Mouse (Mus musculus): ENCODE data around the gene Hoxa5. TPM values are rescaled to one million over a fixed set of nuclear protein-coding genes. Genes with fewer than 3 reads are reported as not detected.

Hoxa5 gene
- polyA plus RNA-seq, 1 experiment from 2014 or later = not detected

DNA sequence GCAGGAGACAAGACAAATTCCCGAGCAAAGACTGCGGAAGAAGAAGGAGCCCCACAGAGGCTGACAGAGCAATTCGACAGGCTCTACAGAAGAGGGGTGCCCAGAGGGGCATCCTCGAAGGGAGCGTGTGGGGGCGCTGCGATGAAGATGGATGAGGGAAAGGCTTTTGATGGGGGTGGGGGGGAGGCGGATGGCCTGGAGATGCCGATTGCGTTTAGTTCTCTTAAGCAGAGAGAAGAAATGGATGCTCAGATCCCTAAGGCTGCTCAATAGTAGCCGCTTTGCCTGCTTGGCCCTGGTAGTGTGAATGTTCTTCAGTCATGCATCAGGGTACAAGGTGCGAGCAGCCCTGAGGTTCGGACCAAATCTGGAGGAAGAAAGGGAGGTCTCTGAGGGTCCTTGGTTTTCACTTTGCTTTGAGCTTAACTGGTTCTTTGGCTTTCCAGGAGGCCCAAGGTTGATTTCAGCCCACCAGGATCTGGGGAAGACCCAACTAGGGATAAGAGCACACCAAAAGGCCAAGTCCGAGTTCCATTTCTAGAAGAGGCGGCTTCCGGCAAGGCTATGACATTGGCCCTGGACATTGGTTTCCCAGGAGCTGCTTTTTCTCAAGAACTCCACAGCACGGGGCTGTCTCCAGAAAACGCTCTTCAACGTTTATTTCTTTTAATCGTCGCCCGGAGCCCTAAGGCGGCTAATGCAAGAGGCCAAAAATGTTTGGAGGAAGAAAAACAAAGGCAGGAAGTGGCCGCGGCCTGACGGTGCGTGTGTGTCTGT lies 44.4 kb upstream of the Hoxa5 start:
- under 1% methylated on average over 27 of the region's 27 CpGs for WGBS
- no peak overlapping the region for H3K4me2 ChIP-seq (ENCODE audit: low read length)
- H3K27ac ChIP-seq (ENCODE audit: low read depth, low read length) = no peak overlapping the region
- ATAC-seq (no peak), DNase-seq (ENCODE audit: low spot score) (no peak)
- H3K4me3 ChIP-seq (ENCODE audit: low read depth, low read length) = no peak overlapping the region
- peaks cover 98% of the 10 kb centered on the region for H3K27me3 ChIP-seq (replicated peaks; ENCODE audit: control insufficient read depth, insufficient read depth, low read length)
- no peaks in the 10 kb centered on the region for H3K9me3 ChIP-seq (replicated peaks; ENCODE audit: control insufficient read depth, low read length)
- no peaks in the 10 kb centered on the region for H3K36me3 ChIP-seq (ENCODE audit: control insufficient read depth, insufficient read depth, low read length)
- no peak overlapping the region for H3K9ac ChIP-seq (ENCODE audit: low read length)
- H3K4me1 ChIP-seq (ENCODE audit: control insufficient read depth, insufficient read depth, low read length) = no peaks in the 10 kb centered on the region

DNA sequence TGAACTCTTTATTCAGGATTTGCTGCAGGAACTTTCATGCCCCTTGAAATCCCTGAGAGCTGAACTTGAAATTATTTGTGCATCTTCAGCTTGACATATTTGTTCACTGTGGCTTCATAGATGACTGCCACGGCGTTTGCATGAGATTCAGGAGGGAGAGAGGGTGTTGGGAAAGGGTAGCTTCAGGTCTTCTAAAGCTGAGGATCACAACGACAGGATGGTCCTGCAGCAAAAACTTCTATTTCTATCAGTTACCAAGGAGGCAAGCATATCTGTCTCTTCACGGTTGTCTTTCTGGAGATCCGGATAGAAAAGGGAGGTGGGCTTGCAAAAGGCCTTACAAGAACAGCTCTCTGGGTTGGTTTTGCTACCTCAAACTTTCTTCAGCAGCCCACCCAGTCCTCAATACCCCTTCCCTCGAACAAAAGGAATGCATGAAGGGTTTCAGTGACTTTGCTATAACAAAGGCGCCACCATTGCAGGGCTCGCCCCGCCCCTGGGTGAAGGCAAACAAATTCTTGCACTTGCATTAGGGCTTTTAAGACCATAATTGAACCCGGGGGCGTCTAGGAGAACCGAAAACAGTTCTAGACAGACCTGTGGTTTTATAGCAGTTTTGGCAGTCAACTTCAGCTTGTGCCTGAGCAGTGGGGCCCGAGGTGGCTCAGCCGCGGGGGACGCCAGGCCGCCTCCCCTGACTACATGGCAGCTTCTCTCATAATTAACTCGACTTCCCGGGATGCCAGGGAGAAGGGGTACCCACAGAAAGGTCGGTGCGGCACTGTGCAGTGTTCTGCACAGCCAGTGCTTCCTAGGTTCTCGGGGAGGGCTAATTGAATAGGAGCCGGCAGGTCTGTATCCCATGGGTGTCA lies 43.6 kb upstream of the Hoxa5 start:
- H3K4me3 ChIP-seq (ENCODE audit: low read depth, low read length) = no peak overlapping the region
- ATAC-seq = no peak
- no peak overlapping the region for H3K27ac ChIP-seq (ENCODE audit: low read depth, low read length)
- DNase-seq (ENCODE audit: low spot score) = no peak
- H3K4me2 ChIP-seq (ENCODE audit: low read length) = no peak overlapping the region
- H3K9ac ChIP-seq (ENCODE audit: low read length) = no peak overlapping the region
- H3K4me1 ChIP-seq (ENCODE audit: control insufficient read depth, insufficient read depth, low read length) = no peaks in the 10 kb centered on the region
- H3K9me3 ChIP-seq (replicated peaks; ENCODE audit: control insufficient read depth, low read length) = no peaks in the 10 kb centered on the region
- WGBS = 1% methylated on average over 23 of the region's 23 CpGs
- peaks cover 98% of the 10 kb centered on the region for H3K27me3 ChIP-seq (replicated peaks; ENCODE audit: control insufficient read depth, insufficient read depth, low read length)
- H3K36me3 ChIP-seq (ENCODE audit: control insufficient read depth, insufficient read depth, low read length) = no peaks in the 10 kb centered on the region

DNA sequence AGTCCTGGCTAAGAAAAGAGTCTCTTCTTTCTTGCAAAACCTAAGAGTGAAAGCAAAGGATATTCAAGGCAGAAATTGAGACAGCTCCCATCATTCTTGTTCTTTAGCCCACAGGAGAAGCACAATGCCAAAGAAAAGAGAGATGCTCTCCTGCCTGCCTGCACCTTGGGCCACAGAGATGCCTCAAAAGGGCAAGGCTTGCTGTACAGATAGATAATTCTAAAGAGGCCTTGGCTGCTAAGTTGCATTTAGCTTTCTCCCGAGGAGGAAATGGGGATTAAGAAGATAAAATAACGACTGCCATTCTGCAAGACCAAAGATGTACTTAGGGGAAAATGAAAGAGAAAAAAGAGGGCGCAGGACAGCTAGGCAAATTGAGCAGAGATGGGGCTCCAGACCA lies 42.5 kb upstream of the Hoxa5 start:
- H3K4me1 ChIP-seq (ENCODE audit: control insufficient read depth, insufficient read depth, low read length) = no peaks in the 10 kb centered on the region
- no peak overlapping the region for H3K27ac ChIP-seq (ENCODE audit: low read depth, low read length)
- H3K4me3 ChIP-seq (ENCODE audit: low read depth, low read length) = no peak overlapping the region
- H3K9me3 ChIP-seq (replicated peaks; ENCODE audit: control insufficient read depth, low read length) = no peaks in the 10 kb centered on the region
- peaks cover 98% of the 10 kb centered on the region for H3K27me3 ChIP-seq (replicated peaks; ENCODE audit: control insufficient read depth, insufficient read depth, low read length)
- H3K9ac ChIP-seq (ENCODE audit: low read length) = no peak overlapping the region
- H3K36me3 ChIP-seq (ENCODE audit: control insufficient read depth, insufficient read depth, low read length) = no peaks in the 10 kb centered on the region
- H3K4me2 ChIP-seq (ENCODE audit: low read length) = no peak overlapping the region
- ATAC-seq = no peak
- 4% methylated on average over 3 of the region's 3 CpGs for WGBS
- DNase-seq (ENCODE audit: low spot score) = no peak

DNA sequence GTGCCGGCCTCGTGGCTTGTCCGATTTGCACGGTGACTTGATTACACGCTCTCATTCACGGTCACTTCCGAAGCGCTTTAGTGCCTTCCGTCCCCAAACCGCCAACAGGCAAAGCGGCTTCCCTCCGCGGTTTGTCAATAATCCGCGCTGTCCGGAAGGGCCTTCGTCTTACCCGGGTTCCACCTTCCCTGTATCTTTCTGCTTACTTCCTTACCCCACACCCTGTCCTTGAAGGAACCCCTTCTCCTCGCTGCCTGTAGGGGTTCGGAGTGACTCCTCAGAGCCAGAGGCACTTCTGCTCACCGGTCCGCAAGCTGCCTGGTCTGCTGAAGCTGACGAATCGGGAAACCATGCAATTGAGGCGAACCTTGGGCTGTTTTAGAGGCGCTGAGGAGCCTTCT lies 42.0 kb upstream of the Hoxa5 start:
- Histone ChIP-seq H3K4me2 (ENCODE audit: low read length) (no peak overlapping the region), H3K9me3 (replicated peaks; ENCODE audit: control insufficient read depth, low read length) (no peaks in the 10 kb centered on the region), H3K9ac (ENCODE audit: low read length) (no peak overlapping the region), H3K36me3 (ENCODE audit: control insufficient read depth, insufficient read depth, low read length) (no peaks in the 10 kb centered on the region), H3K27ac (ENCODE audit: low read depth, low read length) (no peak overlapping the region), H3K4me3 (ENCODE audit: low read depth, low read length) (no peak overlapping the region), H3K27me3 (replicated peaks; ENCODE audit: control insufficient read depth, insufficient read depth, low read length) (peaks cover 98% of the 10 kb centered on the region), H3K4me1 (ENCODE audit: control insufficient read depth, insufficient read depth, low read length) (no peaks in the 10 kb centered on the region)
- DNase-seq (ENCODE audit: low spot score) = no peak
- 0% methylated on average over 26 of the region's 26 CpGs for WGBS
- no peak for ATAC-seq

DNA sequence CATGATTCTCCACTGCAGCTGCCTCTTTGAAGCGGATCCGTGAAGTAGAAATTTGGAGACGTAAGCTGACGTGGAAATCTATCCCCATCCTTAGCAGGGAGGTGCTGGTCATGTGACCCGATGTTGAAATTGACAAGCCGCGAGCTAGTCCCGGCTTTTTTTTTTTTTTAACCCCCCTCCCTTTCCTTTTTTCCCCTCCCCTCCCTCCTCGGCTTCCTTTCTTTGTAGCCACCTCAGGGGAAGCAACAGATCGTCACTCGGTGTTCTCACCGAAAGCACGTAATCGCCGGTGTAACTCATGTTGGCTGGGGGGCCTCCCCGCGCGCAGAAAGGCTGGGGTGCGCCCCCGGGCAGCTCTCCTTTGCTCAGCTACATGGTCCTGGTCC lies 41.4 kb upstream of the Hoxa5 start, which contains the start of gene Hoxa11:
Hoxa11 (minus strand) TSS at position 54 of the 386 bp plus-strand sequence.
- no peak for ATAC-seq
- H3K4me2 ChIP-seq (ENCODE audit: low read length) = no peak within 1 kb of the TSS
- H3K36me3 ChIP-seq (ENCODE audit: control insufficient read depth, insufficient read depth, low read length) = no peaks in the 10 kb centered on the region
- H3K4me1 ChIP-seq (ENCODE audit: control insufficient read depth, insufficient read depth, low read length) = no peaks in the 10 kb centered on the region
- no peak within 1 kb of the TSS for H3K27ac ChIP-seq (ENCODE audit: low read depth, low read length)
- 2% methylated on average over 20 of the region's 20 CpGs for WGBS
- no peaks in the 10 kb centered on the region for H3K9me3 ChIP-seq (replicated peaks; ENCODE audit: control insufficient read depth, low read length)
- peaks cover 98% of the 10 kb centered on the region for H3K27me3 ChIP-seq (replicated peaks; ENCODE audit: control insufficient read depth, insufficient read depth, low read length)
- H3K4me3 ChIP-seq (ENCODE audit: low read depth, low read length) = no peak within 1 kb of the TSS
- no peak within 1 kb of the TSS for H3K9ac ChIP-seq (ENCODE audit: low read length)
- DNase-seq (ENCODE audit: low spot score) = no peak

DNA sequence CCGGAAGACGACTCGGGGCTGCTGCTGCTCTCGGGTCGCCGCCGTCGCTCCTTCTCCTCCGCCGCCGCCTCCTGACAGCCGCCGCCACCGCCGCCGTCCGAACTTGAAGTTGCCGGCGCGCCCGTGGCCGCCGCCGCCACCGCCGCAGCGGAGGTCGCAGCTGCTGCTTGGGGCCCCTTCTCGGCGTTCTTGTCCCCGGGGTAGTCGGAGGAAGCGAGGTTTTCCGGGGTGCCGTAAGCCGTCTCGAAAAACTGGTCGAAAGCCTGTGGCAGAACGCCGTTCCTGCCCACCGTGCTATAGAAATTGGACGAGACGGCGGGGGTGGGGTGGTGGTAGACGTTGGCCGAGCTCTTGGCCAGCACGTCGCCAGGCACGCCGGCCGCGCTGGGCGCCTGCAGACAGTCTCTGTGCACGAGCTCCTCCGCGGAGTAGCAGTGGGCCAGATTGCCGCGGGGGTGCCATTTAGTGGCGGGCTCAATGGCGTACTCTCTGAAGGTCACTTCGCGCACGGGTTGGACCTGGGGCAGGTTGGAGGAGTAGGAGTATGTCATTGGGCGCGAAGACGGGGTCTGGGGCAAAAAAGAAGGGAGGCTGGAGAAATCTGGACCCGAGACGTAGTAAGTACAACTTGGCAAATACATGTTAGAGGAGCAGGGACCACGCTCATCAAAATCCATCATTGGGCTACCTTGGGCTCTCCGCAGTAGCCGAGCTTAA lies 40.8 kb upstream of the Hoxa5 start:
- WGBS = under 1% methylated on average over 71 of the region's 71 CpGs

DNA sequence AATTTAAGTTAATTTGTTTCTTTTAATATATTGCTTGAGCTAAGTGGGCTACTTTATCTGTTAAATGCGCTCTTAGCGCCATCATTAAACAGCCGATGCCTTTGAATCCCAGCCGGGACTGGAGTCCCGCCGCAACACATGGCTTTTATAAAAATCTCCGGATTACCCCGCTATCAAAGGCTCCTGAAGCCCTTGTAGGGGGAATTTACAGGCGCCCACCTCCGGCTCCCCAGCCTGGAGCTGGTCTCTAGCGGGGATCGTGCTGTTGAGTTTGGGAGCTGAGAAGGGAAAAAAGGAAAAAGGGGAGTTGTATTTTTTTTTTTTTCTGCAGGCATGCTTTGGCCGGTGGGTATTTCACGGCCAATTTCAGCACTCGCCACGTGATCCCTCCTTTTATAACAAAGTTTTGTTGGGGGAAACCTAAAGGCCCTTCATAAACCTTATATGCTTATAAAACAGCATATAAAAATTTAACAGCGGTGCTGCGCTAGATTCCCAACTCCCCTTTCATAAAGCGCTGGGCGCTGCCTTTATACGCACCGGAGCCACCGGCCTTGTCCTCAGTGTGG lies 40.2 kb upstream of the Hoxa5 start:
- ATAC-seq = no peak
- Histone ChIP-seq H3K9me3 (replicated peaks; ENCODE audit: control insufficient read depth, low read length) (no peaks in the 10 kb centered on the region), H3K36me3 (ENCODE audit: control insufficient read depth, insufficient read depth, low read length) (no peaks in the 10 kb centered on the region), H3K4me1 (ENCODE audit: control insufficient read depth, insufficient read depth, low read length) (no peaks in the 10 kb centered on the region), H3K27ac (ENCODE audit: low read depth, low read length) (no peak overlapping the region), H3K9ac (ENCODE audit: low read length) (no peak overlapping the region), H3K4me2 (ENCODE audit: low read length) (no peak overlapping the region), H3K4me3 (ENCODE audit: low read depth, low read length) (no peak overlapping the region), H3K27me3 (replicated peaks; ENCODE audit: control insufficient read depth, insufficient read depth, low read length) (peaks cover 98% of the 10 kb centered on the region)
- no peak for DNase-seq (ENCODE audit: low spot score)
- WGBS = 2% methylated on average over 23 of the region's 23 CpGs

More for the DNA sequence above, 40.8 kb upstream of the Hoxa5 start:
- H3K9ac ChIP-seq (ENCODE audit: low read length) = no peak overlapping the region
- no peak overlapping the region for H3K4me2 ChIP-seq (ENCODE audit: low read length)
- H3K4me3 ChIP-seq (ENCODE audit: low read depth, low read length) = no peak overlapping the region
- H3K9me3 ChIP-seq (replicated peaks; ENCODE audit: control insufficient read depth, low read length) = no peaks in the 10 kb centered on the region
- no peaks in the 10 kb centered on the region for H3K4me1 ChIP-seq (ENCODE audit: control insufficient read depth, insufficient read depth, low read length)
- H3K27ac ChIP-seq (ENCODE audit: low read depth, low read length) = no peak overlapping the region
- ATAC-seq = no peak
- DNase-seq (ENCODE audit: low spot score) = no peak
- no peaks in the 10 kb centered on the region for H3K36me3 ChIP-seq (ENCODE audit: control insufficient read depth, insufficient read depth, low read length)
- H3K27me3 ChIP-seq (replicated peaks; ENCODE audit: control insufficient read depth, insufficient read depth, low read length) = peaks cover 98% of the 10 kb centered on the region

DNA sequence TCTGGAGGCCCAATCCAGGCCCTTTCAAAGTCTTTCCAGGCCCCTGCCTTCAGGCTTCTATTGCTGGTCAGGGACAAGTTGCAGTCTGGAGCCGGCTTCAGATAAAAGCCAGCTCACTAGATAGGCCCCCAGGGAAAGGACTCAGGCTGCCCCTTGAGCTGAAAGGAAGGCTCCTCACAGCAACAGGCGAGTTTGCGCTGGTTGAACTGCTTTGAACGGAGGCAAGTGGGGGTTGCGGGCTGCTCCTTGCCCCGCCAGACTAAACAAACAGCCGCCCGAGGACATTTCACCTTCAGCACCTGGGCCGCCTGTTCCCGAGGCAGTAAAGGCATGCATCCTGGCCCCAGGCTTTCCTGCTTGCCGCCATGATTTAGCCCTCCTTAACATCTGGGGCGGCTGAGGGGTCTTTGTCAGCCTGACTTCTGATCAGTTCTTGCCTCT lies 39.3 kb upstream of the Hoxa5 start:
- H3K4me1 ChIP-seq (ENCODE audit: control insufficient read depth, insufficient read depth, low read length) = no peaks in the 10 kb centered on the region
- no peak overlapping the region for H3K9ac ChIP-seq (ENCODE audit: low read length)
- DNase-seq (ENCODE audit: low spot score) (no peak), ATAC-seq (no peak)
- WGBS = under 1% methylated on average over 12 of the region's 12 CpGs
- H3K36me3 ChIP-seq (ENCODE audit: control insufficient read depth, insufficient read depth, low read length) = no peaks in the 10 kb centered on the region
- no peaks in the 10 kb centered on the region for H3K9me3 ChIP-seq (replicated peaks; ENCODE audit: control insufficient read depth, low read length)
- H3K4me2 ChIP-seq (ENCODE audit: low read length) = no peak overlapping the region
- no peak overlapping the region for H3K27ac ChIP-seq (ENCODE audit: low read depth, low read length)
- H3K27me3 ChIP-seq (replicated peaks; ENCODE audit: control insufficient read depth, insufficient read depth, low read length) = peaks cover 96% of the 10 kb centered on the region
- H3K4me3 ChIP-seq (ENCODE audit: low read depth, low read length) = no peak overlapping the region

Measured in forebrain, embryonic 14.5 days (tissue).